Mouse (Mus musculus): ENCODE data around the gene Fbrsl1. TPM values are rescaled to one million over a fixed set of nuclear protein-coding genes. Genes with fewer than 3 reads are reported as not detected.

Gene Fbrsl1
- polyA plus RNA-seq, 1 experiment from 2014 or later: 23.5 TPM

DNA sequence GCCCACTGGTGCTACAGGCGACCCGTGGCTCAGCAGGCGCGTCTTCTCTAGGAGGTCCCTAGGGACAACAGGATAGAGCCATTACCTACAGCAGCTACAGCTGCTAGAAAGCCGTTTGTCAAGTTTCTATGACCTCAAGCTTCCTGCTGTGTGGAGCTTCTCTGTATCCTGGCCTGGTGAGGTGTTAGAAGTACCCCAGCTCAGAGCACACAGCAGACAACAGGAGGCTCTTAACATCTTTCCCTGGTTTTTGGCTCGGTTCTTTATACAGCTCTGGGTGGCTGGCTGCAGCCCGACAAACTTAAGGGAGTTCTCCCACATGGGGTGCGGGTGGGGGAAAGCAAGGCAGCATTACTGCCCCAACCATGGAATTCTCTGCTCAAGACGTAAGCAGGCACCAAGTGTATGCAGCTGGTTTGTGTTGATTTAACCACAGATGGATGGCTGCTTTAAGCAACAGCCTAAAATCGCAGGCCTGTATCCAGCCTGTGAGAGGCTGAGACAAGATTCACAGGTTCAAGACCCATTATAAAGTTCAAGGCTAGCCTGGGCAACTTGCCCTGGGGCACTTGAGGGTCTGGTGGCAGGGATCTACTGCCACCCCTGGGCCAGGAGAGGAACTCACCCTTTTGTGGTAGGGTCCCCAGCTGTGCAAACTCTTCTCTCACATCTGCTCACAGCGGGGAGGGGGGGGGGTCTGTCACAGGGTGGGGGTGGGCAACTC, 84.3 kb downstream of the Fbrsl1 start:
- peaks cover 20% of the 10 kb centered on the region for H3K4me1 ChIP-seq
- H3K4me3 ChIP-seq: peak overlapping the region; percentile 65
- WGBS: 28% methylated on average over 11 of the region's 11 CpGs
- peak; percentile 31 for DNase-seq (ENCODE audit: low spot score)
- peak overlapping the region; percentile 65 for H3K27ac ChIP-seq (replicated peaks)
- peaks cover 55% of the 10 kb centered on the region for H3K36me3 ChIP-seq (replicated peaks)
- H3K9me3 ChIP-seq: no peaks in the 10 kb centered on the region
- peaks cover 37% of the 10 kb centered on the region for H3K27me3 ChIP-seq (replicated peaks; ENCODE audit: low read depth, poor library complexity, severe bottlenecking)

DNA sequence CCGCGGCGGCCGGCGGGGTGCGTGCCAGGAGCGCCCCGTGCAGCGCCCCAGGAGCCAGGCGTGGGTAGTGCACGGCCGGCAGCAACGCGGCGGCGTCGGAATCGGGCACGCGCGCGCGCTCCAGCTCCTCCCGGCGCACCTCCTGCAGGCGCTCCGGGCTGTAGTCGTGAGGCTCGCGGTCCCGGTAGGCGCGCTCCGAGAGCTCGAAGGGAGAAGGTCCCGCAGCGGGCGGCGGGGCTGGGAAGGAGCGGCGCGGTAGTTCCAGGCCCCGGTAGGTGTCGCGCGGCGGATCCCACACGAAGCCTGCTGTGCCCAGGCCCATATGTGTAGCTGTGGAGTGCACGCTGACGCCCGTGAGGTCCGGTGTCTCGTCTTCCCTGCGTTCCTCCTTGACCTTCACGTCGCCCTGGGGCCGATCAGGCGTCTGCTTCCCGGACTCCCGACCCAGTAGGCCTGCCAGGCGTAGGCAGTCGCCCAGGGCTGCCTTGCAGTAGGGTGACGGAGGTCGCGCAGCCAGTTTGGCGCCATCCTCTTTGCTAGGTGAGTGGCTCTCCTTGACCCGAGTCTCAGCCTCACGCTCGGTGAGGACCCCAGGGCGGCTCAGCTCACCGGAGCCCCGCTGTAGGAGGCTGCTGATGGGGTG, 85.0 kb downstream of the Fbrsl1 start:
- Histone ChIP-seq H3K9me3 (no peaks in the 10 kb centered on the region), H3K27me3 (replicated peaks; ENCODE audit: low read depth, poor library complexity, severe bottlenecking) (peaks cover 37% of the 10 kb centered on the region), H3K27ac (replicated peaks) (peak overlapping the region; percentile 65), H3K4me3 (peak overlapping the region; percentile 65), H3K36me3 (replicated peaks) (peaks cover 48% of the 10 kb centered on the region), H3K4me1 (peaks cover 21% of the 10 kb centered on the region)
- 1% methylated on average over 72 of the region's 72 CpGs for WGBS
- DNase-seq (ENCODE audit: low spot score): peak; percentile 88

DNA sequence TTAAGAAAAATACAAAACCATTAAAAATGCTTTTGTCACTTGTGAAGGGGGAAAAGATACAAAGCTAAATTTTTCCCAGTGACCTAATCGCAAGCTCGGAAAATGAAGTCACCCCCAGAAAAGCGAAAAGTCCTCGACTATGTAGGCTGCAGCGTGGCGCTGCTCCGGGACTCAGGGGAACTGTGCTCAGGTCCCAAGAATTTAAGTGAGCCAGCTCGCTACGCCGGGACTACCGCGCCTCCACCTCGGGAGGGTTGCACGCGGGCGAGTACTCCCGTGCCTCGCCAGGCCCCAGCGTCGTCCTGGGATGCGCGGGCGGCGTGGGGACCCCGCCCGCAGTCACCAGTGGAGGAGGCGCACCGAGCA, 85.5 kb downstream of the Fbrsl1 start:
- Histone ChIP-seq H3K27me3 (replicated peaks; ENCODE audit: low read depth, poor library complexity, severe bottlenecking) (peaks cover 37% of the 10 kb centered on the region), H3K36me3 (replicated peaks) (peaks cover 44% of the 10 kb centered on the region), H3K27ac (replicated peaks) (peak overlapping the region; percentile 65; the same call in 1 of the 2 replicates), H3K9me3 (no peaks in the 10 kb centered on the region), H3K4me1 (peaks cover 26% of the 10 kb centered on the region), H3K4me3 (peak overlapping the region; percentile 65)
- 2% methylated on average over 28 of the region's 28 CpGs for WGBS
- DNase-seq (ENCODE audit: low spot score): no peak

DNA sequence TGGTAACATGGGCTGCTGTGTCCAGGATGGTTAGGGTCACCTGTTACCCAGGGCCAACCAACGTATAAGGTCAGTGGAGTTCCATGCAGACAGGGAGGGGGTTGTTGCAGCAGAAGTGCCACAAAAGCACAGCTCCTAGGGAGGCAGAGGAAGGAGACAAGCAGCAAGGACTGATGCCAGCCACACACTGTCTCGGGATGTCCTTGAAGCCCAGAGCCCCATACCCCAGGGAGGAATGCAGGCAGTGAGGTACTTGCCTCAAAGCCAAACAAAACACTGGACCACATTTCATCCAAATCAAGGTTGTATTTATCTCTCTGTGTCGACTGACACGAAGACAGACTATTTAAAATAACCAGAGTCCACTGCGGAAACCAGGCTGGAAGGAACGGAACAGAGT, 86.8 kb downstream of the Fbrsl1 start:
- H3K4me1 ChIP-seq: peaks cover 28% of the 10 kb centered on the region
- peaks cover 37% of the 10 kb centered on the region for H3K27me3 ChIP-seq (replicated peaks; ENCODE audit: low read depth, poor library complexity, severe bottlenecking)
- no peak overlapping the region for H3K27ac ChIP-seq (replicated peaks)
- DNase-seq (ENCODE audit: low spot score): no peak
- peaks cover 32% of the 10 kb centered on the region for H3K36me3 ChIP-seq (replicated peaks)
- H3K9me3 ChIP-seq: no peaks in the 10 kb centered on the region
- WGBS: 88% methylated on average over 6 of the region's 6 CpGs
- H3K4me3 ChIP-seq: no peak overlapping the region

DNA sequence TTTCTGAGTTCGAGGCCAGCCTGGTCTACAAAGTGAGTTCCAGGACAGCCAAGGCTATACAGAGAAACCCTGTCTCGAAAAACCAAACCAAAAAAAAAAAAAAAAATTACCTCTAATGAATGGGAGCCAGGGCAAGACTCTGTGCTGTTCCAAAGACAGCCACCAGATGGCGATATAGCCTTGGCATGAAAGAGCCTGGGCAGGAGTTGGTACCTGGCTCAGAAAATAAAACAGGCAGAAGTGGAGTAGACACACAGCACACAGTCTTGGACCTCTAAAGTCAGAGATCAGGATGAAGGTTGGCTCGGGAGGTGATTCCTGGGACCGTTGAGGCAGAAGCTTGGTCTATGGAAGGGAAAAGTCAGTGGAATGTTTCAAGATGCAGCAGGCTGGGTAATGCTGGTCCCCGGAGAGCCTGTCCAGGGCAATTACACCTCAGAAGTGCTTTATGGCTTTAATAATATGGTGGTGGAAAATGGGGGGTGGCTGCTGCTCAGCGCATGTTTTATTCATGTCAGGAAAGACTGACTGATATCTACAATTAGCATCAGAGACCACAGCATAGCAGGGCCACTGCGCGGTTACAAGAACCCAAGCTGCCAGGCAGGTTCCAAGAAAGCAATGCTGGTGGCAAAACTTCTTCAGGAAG, 90.6 kb downstream of the Fbrsl1 start:
- Histone ChIP-seq H3K27ac (replicated peaks) (no peak overlapping the region), H3K4me1 (peaks cover 12% of the 10 kb centered on the region), H3K9me3 (no peaks in the 10 kb centered on the region), H3K27me3 (replicated peaks; ENCODE audit: low read depth, poor library complexity, severe bottlenecking) (peaks cover 39% of the 10 kb centered on the region), H3K36me3 (replicated peaks) (peaks cover 9% of the 10 kb centered on the region; the same call in 1 of the 2 replicates), H3K4me3 (no peak overlapping the region)
- peak; percentile 84 for DNase-seq (ENCODE audit: low spot score)
- 42% methylated on average over 9 of the region's 9 CpGs for WGBS

DNA sequence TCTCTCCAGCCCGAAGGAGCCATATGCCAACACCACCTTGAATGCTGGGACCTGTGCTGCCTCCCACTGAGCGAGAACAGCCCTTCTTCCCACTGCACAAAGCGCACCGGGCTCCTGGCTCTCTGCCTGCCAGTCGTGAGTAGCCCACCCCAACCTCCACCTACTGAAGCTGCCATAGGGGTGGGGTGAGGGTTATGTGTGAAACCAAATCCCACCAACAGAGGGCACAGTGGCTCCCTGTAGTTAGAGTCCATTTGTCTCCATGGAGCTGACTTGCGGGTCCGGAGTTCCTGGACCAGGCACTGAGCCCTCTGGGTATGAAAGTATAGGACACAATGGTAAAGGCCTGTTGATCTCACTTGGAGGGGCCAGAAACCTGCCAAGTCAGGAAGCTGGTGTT, 93.6 kb downstream of the Fbrsl1 start:
- H3K27me3 ChIP-seq (replicated peaks; ENCODE audit: low read depth, poor library complexity, severe bottlenecking): peaks cover 22% of the 10 kb centered on the region
- H3K4me3 ChIP-seq: no peak overlapping the region
- no peaks in the 10 kb centered on the region for H3K9me3 ChIP-seq
- DNase-seq (ENCODE audit: low spot score): peak; percentile 60
- no peaks in the 10 kb centered on the region for H3K36me3 ChIP-seq (replicated peaks)
- 22% methylated on average over 7 of the region's 7 CpGs for WGBS
- H3K4me1 ChIP-seq: peaks cover 17% of the 10 kb centered on the region
- H3K27ac ChIP-seq (replicated peaks): no peak overlapping the region

DNA sequence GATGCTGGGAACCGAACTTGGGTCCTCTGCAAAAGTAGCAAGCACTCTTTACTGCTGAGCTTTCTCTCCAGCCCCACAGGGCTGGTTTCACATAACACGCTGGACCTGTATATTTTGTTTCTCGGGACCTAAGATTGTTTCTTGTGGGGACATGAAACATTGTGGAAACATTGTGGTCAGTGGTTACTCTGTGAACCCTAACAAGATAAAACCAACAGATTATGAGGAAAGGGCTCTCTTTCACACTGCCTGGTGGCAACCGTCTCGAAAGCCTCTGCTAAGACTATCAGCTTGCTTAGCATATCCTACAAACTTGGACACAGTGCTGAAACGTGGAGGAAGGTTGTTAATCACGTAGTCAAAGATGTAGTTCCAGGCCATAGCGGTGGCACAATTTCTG, 101.3 kb downstream of the Fbrsl1 start:
- DNase-seq (ENCODE audit: low spot score): no peak
- H3K9me3 ChIP-seq: no peaks in the 10 kb centered on the region
- no peak overlapping the region for H3K27ac ChIP-seq (replicated peaks)
- no peak overlapping the region for H3K4me3 ChIP-seq
- 85% methylated on average over 8 of the region's 8 CpGs for WGBS
- no peaks in the 10 kb centered on the region for H3K36me3 ChIP-seq (replicated peaks)
- H3K4me1 ChIP-seq: peaks cover 26% of the 10 kb centered on the region
- H3K27me3 ChIP-seq (replicated peaks; ENCODE audit: low read depth, poor library complexity, severe bottlenecking): peaks cover 35% of the 10 kb centered on the region

DNA sequence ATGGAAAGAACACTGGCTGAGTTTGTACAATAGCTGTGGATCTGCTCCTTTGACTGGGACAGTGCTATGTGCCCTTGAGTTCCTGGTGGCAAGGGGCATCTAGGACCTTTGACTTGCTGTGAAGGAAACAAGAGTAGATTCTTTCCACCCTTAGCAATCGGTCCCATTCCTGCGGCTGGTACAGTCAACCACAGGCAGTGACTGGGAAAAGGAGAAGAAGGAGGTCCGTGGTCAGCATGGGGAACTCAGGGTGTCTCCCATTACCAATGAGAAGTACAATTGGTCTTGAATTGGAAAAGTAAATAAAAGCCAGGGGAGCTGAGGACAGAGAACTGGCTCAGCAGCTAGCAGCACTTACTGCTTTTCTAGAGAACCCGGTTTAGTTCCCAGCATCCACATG, 102.8 kb downstream of the Fbrsl1 start:
- peaks cover 27% of the 10 kb centered on the region for H3K4me1 ChIP-seq
- H3K36me3 ChIP-seq (replicated peaks): peaks cover 1% of the 10 kb centered on the region
- no peak overlapping the region for H3K4me3 ChIP-seq
- peaks cover 50% of the 10 kb centered on the region for H3K27me3 ChIP-seq (replicated peaks; ENCODE audit: low read depth, poor library complexity, severe bottlenecking)
- WGBS: 84% methylated on average over 4 of the region's 4 CpGs
- no peak overlapping the region for H3K27ac ChIP-seq (replicated peaks)
- H3K9me3 ChIP-seq: no peaks in the 10 kb centered on the region
- no peak for DNase-seq (ENCODE audit: low spot score)

DNA sequence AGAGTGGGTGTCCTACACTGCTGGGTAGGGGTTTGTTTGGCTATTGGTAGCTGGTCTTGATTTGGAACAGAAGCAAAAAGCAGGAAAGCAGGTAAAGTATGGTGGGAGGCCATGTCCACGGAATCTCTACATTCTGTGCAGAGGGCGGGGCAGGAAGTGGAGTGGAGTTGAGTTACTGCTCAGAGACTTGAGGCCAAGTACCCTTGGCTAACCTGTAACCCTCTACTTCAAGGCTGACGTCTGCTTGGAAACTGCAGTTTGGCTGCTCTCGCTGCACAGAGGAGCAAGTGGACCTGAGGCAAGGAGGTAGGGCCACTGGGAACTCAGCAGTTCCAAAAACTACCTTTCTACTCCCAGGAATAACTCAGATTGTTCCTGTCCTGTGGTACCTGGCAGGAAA, 103.8 kb downstream of the Fbrsl1 start, which contains the start of gene Lrcol1:
Gene Lrcol1 (plus strand): TSS at position 207 of the 400 bp plus-strand sequence.
- no peak within 1 kb of the TSS for H3K27ac ChIP-seq (replicated peaks)
- H3K4me3 ChIP-seq: 0 out of 2 replicates have a peak within 1 kb of the TSS, but pooled peaks have one; percentile 63
- H3K9me3 ChIP-seq: no peaks in the 10 kb centered on the region
- peaks cover 24% of the 10 kb centered on the region for H3K4me1 ChIP-seq
- no peak for DNase-seq (ENCODE audit: low spot score)
- H3K27me3 ChIP-seq (replicated peaks; ENCODE audit: low read depth, poor library complexity, severe bottlenecking): peaks cover 56% of the 10 kb centered on the region
- peaks cover 12% of the 10 kb centered on the region for H3K36me3 ChIP-seq (replicated peaks)
- WGBS: 80% methylated on average over 4 of the region's 4 CpGs

DNA sequence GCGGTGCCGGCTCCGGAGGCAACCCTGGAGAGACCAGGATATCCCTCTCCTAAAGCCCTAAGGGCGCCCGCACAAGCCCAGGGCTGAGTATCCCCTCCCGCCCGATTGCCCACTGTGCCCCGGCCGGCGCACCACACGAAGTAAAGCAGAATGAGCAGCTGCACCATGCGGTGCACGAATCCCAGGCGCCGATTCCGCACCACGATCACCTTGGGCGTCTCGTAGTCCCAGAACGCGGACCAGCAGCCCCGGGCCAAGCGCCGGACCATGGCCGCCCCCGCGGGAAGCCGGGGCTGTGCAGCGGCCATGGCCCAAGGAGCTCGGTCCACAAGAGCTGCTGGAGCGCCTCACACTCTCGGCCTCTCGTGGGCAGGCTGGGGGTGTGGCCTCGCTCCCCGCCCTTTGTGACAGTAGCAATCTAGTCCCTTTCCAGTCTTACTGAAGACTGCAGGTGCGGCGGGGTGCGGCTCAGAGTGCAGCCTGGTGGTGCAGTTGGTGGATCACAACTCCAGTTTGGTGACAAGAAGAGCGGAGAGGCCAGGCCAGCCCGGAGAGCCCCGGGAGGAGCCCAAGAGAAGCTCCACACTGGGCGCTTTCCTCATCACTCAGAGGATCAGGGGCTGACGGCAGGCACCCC, 105.5 kb downstream of the Fbrsl1 start, which contains the start of gene P2rx2:
Gene P2rx2 (minus strand): TSS at position 565 of the 637 bp plus-strand sequence.
- peak; percentile 67 for DNase-seq (ENCODE audit: low spot score)
- Histone ChIP-seq H3K4me1 (peaks cover 36% of the 10 kb centered on the region), H3K36me3 (replicated peaks) (peaks cover 29% of the 10 kb centered on the region), H3K9me3 (no peaks in the 10 kb centered on the region), H3K27ac (replicated peaks) (peak within 1 kb of the TSS; percentile 26; the same call in 1 of the 2 replicates), H3K4me3 (peak within 1 kb of the TSS; percentile 63), H3K27me3 (replicated peaks; ENCODE audit: low read depth, poor library complexity, severe bottlenecking) (peaks cover 56% of the 10 kb centered on the region)
- WGBS: 2% methylated on average over 43 of the region's 43 CpGs

DNA sequence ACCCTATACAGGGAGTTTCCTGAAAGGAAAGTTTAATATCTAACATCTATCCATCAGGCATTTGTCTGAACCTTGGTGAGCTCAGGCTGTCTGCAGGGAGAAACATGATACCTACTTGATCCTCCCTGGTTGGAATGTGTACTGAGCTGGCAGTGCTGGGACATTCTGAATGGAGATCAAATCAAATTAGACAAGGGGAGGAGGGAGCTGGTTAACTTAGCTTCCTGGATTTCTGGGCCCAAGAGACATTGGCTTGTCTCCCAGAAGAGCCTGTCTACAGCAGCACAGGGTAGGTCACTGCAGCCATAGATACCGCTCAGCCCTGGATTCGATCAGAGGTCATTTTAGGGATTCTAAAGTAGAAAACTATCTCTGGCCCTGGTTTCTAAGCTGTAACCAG, 109.5 kb downstream of the Fbrsl1 start:
- peaks cover 39% of the 10 kb centered on the region for H3K27me3 ChIP-seq (replicated peaks; ENCODE audit: low read depth, poor library complexity, severe bottlenecking)
- H3K4me3 ChIP-seq: no peak overlapping the region
- WGBS: 91% methylated on average over 2 of the region's 2 CpGs
- H3K27ac ChIP-seq (replicated peaks): no peak overlapping the region
- H3K36me3 ChIP-seq (replicated peaks): peaks cover 69% of the 10 kb centered on the region
- peaks cover 33% of the 10 kb centered on the region for H3K4me1 ChIP-seq
- no peaks in the 10 kb centered on the region for H3K9me3 ChIP-seq
- DNase-seq (ENCODE audit: low spot score): no peak

DNA sequence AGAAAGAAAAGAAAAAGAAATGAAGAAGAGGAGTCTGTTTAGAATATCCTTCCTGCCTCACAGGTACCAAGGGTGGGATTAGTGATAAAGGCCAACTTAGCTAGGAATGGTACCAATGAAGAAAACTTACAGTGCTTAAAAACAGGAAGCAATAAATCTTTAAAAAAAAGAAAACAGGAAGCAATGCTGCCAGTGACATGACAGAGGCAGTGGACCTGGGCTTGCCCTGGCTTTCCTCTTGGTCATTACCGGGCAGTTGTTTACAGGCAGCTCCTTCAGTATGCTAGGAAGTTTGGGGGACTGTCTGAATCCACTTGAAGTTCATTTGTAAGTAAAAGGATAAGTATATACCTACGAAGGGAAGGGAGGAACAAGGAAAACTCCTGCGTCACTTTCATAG, 117.8 kb downstream of the Fbrsl1 start:
- Histone ChIP-seq H3K9me3 (no peaks in the 10 kb centered on the region), H3K4me3 (no peak overlapping the region), H3K27me3 (replicated peaks; ENCODE audit: low read depth, poor library complexity, severe bottlenecking) (no peaks in the 10 kb centered on the region), H3K4me1 (no peaks in the 10 kb centered on the region), H3K36me3 (replicated peaks) (peaks cover 98% of the 10 kb centered on the region), H3K27ac (replicated peaks) (no peak overlapping the region)
- 89% methylated on average over 3 of the region's 3 CpGs for WGBS
- DNase-seq (ENCODE audit: low spot score): no peak

Data from embryonic facial prominence, embryonic 10.5 days (tissue).